Mouse (Mus musculus) CD4-positive, CD25-positive, alpha-beta regulatory T cell (primary cell): Measurements from ENCODE around the gene Etaa1. TPM values are rescaled to one million over a fixed set of nuclear protein-coding genes. Genes with fewer than 3 reads are reported as not detected.

Experiments
- polyA plus RNA-seq: library from polyadenylated mRNA; unstranded; fragments of 100-300 nt; shearing (Covaris generic); gene quantifications from one replicate; pipeline ENCODE4 v1.2.1, GENCODE M21; 2017

The Etaa1 gene
- polyA plus RNA-seq, result 18.4 TPM

GRCm38 (mm10) chr11:17953231-17954134 is at the start of gene Etaa1:
Gene Etaa1 (minus strand): TSS chr11:17953875.

